Mouse (Mus musculus): Measurements from ENCODE around the gene Ssh3.

DNA sequence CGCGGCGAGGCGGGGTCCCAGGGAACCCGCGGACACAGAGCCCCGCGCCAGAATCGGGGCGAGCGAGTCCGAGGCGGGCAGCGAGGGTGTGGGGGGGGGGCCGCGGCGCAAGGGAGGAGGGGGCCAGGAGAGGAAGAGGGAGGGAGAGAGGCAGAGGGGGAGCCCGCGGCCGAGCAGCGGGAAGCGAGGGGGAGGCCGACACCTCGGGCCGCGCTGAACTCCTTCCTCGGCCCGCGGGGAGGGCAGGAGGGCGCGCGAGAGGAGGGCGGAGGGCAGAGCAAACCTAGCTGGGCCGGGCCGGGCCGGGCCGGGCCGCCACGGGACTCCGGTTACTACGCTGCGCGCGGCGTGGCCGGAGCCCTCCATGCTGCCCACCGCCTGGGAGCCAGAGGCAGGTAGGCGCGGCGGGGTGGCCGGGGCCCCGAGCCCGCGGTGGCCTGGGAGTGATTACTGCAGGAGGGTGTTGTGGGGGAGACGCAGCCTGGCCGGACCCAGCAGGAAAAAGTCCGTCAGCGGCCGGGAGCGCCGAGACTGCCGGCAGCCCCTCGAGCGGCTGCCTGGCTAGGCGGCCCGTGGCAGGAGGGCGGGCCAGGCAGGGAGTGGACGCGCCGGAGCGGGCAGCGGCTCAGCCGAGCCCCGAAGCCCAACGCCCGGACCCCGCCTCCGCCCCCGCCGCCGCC lies 54.1 kb downstream of the Ssh3 start:
- no peak for TF ChIP-seq CTCF (IDR thresholded peaks at IDR 0.05; ENCODE audit: borderline replicate concordance, insufficient read depth, low read depth, low read length)
- TF ChIP-seq POLR2A (IDR thresholded peaks at IDR 0.05; ENCODE audit: borderline replicate concordance, insufficient read depth, low read length) = no peak
